Mouse (Mus musculus): Measurements from ENCODE around the gene Clec11a. TPM values are rescaled to one million over a fixed set of nuclear protein-coding genes. Genes with fewer than 3 reads are reported as not detected.

The Clec11a gene
- total RNA-seq (2012; rRNA removed) = 2.2 TPM in 2 replicates

- Histone ChIP-seq H3K36me3 (ENCODE audit: control insufficient read depth, insufficient read depth, low read length, poor library complexity, severe bottlenecking) (no peaks in the 10 kb centered on the region), H3K9me3 (ENCODE audit: control insufficient read depth, insufficient read depth, low read depth, low read length) (no peaks in the 10 kb centered on the region), H3K9ac (ENCODE audit: insufficient read depth, low read depth, low read length, poor library complexity, severe bottlenecking) (no peak within 1 kb of the TSS; the same call in 1 of the 2 replicates), H3K4me1 (ENCODE audit: control insufficient read depth in 2 of 2, insufficient read depth in 2 of 2, low read length in 2 of 2, poor library complexity in 1 of 2) (peaks cover 1 to 21% of the 10 kb centered on the region in 2 experiments; a peak in 3 of 4 replicates), H3K4me3 (ENCODE audit: insufficient read depth in 1 of 2, low read depth in 1 of 2, low read length in 2 of 2, poor library complexity in 1 of 2, severe bottlenecking in 1 of 2) (peak within 1 kb of the TSS; percentile 37 to 62; a peak in 3 of 4 replicates), H3K27ac (ENCODE audit: insufficient read depth, low read depth, low read length, poor library complexity, severe bottlenecking) (no peak within 1 kb of the TSS)
- in situ Hi-C loops (cut with MboI; ENCODE audit: low sequenced_read_pairs in 2 of 2, unreplicated experiment in 2 of 2) = no loop called here
- TF ChIP-seq ZNF384 (IDR thresholded peaks at IDR 0.05; ENCODE audit: low read depth, low read length) = no peak
- no peak for TF ChIP-seq HCFC1 (IDR thresholded peaks at IDR 0.05; ENCODE audit: borderline replicate concordance, insufficient read depth, low read length)
- no peak for TF ChIP-seq ZC3H11A (IDR thresholded peaks at IDR 0.05; ENCODE audit: borderline replicate concordance, low read depth, low read length)
- TF ChIP-seq MAFK (IDR thresholded peaks at IDR 0.05; ENCODE audit: insufficient read depth, low read depth, low read length) = no peak
- no peak for TF ChIP-seq CHD2 (IDR thresholded peaks at IDR 0.05; ENCODE audit: low read depth, low read length)
- no peak for DNase-seq (ENCODE audit: low read depth, low spot score)
Measured at GRCm38 (mm10) chr7:44306516-44307240, at the start of gene Clec11a. Gene Clec11a (minus strand): TSS chr7:44306902.

GRCm38 (mm10) chr7:44355411-44355810 is 48.7 kb upstream of the Clec11a start:
- Histone ChIP-seq H3K27ac (ENCODE audit: insufficient read depth, low read depth, low read length, poor library complexity, severe bottlenecking) (no peak overlapping the region), H3K36me3 (ENCODE audit: control insufficient read depth, insufficient read depth, low read length, poor library complexity, severe bottlenecking) (no peaks in the 10 kb centered on the region), H3K4me3 (ENCODE audit: insufficient read depth in 1 of 2, low read depth in 1 of 2, low read length in 2 of 2, poor library complexity in 1 of 2, severe bottlenecking in 1 of 2) (no peak overlapping the region), H3K4me1 (ENCODE audit: control insufficient read depth in 2 of 2, insufficient read depth in 2 of 2, low read length in 2 of 2, poor library complexity in 1 of 2) (peaks cover 2 to 42% of the 10 kb centered on the region in 2 experiments; a peak in 2 of 4 replicates), H3K9ac (ENCODE audit: insufficient read depth, low read depth, low read length, poor library complexity, severe bottlenecking) (no peak overlapping the region), H3K9me3 (ENCODE audit: control insufficient read depth, insufficient read depth, low read depth, low read length) (no peaks in the 10 kb centered on the region)
- DNase-seq (ENCODE audit: low read depth, low spot score) = no peak
- TF ChIP-seq ZC3H11A (IDR thresholded peaks at IDR 0.05; ENCODE audit: borderline replicate concordance, low read depth, low read length) = no peak
- no peak for TF ChIP-seq ZNF384 (IDR thresholded peaks at IDR 0.05; ENCODE audit: low read depth, low read length)
- no peak for TF ChIP-seq CHD2 (IDR thresholded peaks at IDR 0.05; ENCODE audit: low read depth, low read length)
- TF ChIP-seq MAFK (IDR thresholded peaks at IDR 0.05; ENCODE audit: insufficient read depth, low read depth, low read length) = no peak
- TF ChIP-seq HCFC1 (IDR thresholded peaks at IDR 0.05; ENCODE audit: borderline replicate concordance, insufficient read depth, low read length) = no peak
- in situ Hi-C loops (cut with MboI; ENCODE audit: low sequenced_read_pairs in 2 of 2, unreplicated experiment in 2 of 2) = loop anchor here in 1 of 2 experiments (10.0 kb wide), 1 partner anchor 91 kb away; the partner anchor contains the start of gene Gm15517

- DNase-seq (ENCODE audit: low read depth, low spot score) = no peak
- in situ Hi-C loops (cut with MboI; ENCODE audit: low sequenced_read_pairs in 2 of 2, unreplicated experiment in 2 of 2) = loop anchor here in 1 of 2 experiments (10.0 kb wide), 1 partner anchor 89 kb away; the partner anchor contains the start of gene Gm15517
- no peak overlapping the region for H3K9ac ChIP-seq (ENCODE audit: insufficient read depth, low read depth, low read length, poor library complexity, severe bottlenecking)
- H3K36me3 ChIP-seq (ENCODE audit: control insufficient read depth, insufficient read depth, low read length, poor library complexity, severe bottlenecking) = no peaks in the 10 kb centered on the region
- H3K9me3 ChIP-seq (ENCODE audit: control insufficient read depth, insufficient read depth, low read depth, low read length) = no peaks in the 10 kb centered on the region
- TF ChIP-seq CHD2 (IDR thresholded peaks at IDR 0.05; ENCODE audit: low read depth, low read length) (no peak), HCFC1 (IDR thresholded peaks at IDR 0.05; ENCODE audit: borderline replicate concordance, insufficient read depth, low read length) (no peak), MAFK (IDR thresholded peaks at IDR 0.05; ENCODE audit: insufficient read depth, low read depth, low read length) (no peak), ZNF384 (IDR thresholded peaks at IDR 0.05; ENCODE audit: low read depth, low read length) (no peak), ZC3H11A (IDR thresholded peaks at IDR 0.05; ENCODE audit: borderline replicate concordance, low read depth, low read length) (no peak)
- H3K27ac ChIP-seq (ENCODE audit: insufficient read depth, low read depth, low read length, poor library complexity, severe bottlenecking) = no peak overlapping the region
- H3K4me1 ChIP-seq (ENCODE audit: control insufficient read depth in 2 of 2, insufficient read depth in 2 of 2, low read length in 2 of 2, poor library complexity in 1 of 2) = peaks cover 2 to 38% of the 10 kb centered on the region in 2 experiments; a peak in 2 of 4 replicates
- H3K4me3 ChIP-seq (ENCODE audit: insufficient read depth in 1 of 2, low read depth in 1 of 2, low read length in 2 of 2, poor library complexity in 1 of 2, severe bottlenecking in 1 of 2) = peak overlapping the region; percentile 1 to 57; a peak in 2 of 4 replicates
Measured at GRCm38 (mm10) chr7:44353601-44354340, 47.1 kb upstream of the Clec11a start.

- Histone ChIP-seq H3K9ac (ENCODE audit: insufficient read depth, low read depth, low read length, poor library complexity, severe bottlenecking) (peak overlapping the region; percentile 26), H3K27ac (ENCODE audit: insufficient read depth, low read depth, low read length, poor library complexity, severe bottlenecking) (no peak overlapping the region), H3K36me3 (ENCODE audit: control insufficient read depth, insufficient read depth, low read length, poor library complexity, severe bottlenecking) (no peaks in the 10 kb centered on the region; the same call in 1 of the 2 replicates), H3K9me3 (ENCODE audit: control insufficient read depth, insufficient read depth, low read depth, low read length) (no peaks in the 10 kb centered on the region), H3K4me1 (ENCODE audit: control insufficient read depth in 2 of 2, insufficient read depth in 2 of 2, low read length in 2 of 2, poor library complexity in 1 of 2) (peaks cover 2 to 39% of the 10 kb centered on the region in 2 experiments; a peak in 2 of 4 replicates), H3K4me3 (ENCODE audit: insufficient read depth in 1 of 2, low read depth in 1 of 2, low read length in 2 of 2, poor library complexity in 1 of 2, severe bottlenecking in 1 of 2) (peak overlapping the region; percentile 24 to 57; a peak in 2 of 4 replicates)
- in situ Hi-C loops (cut with MboI; ENCODE audit: low sequenced_read_pairs in 2 of 2, unreplicated experiment in 2 of 2) = loop anchor here in 1 of 2 experiments (10.0 kb wide), 1 partner anchor 88 kb away; the partner anchor contains the start of gene Gm15517
- TF ChIP-seq CHD2 (IDR thresholded peaks at IDR 0.05; ENCODE audit: low read depth, low read length) (no peak), HCFC1 (IDR thresholded peaks at IDR 0.05; ENCODE audit: borderline replicate concordance, insufficient read depth, low read length) (no peak), MAFK (IDR thresholded peaks at IDR 0.05; ENCODE audit: insufficient read depth, low read depth, low read length) (no peak), ZC3H11A (IDR thresholded peaks at IDR 0.05; ENCODE audit: borderline replicate concordance, low read depth, low read length) (no peak), ZNF384 (IDR thresholded peaks at IDR 0.05; ENCODE audit: low read depth, low read length) (no peak)
- DNase-seq (ENCODE audit: low read depth, low spot score) = no peak
Measured at GRCm38 (mm10) chr7:44352750-44353600, 46.3 kb upstream of the Clec11a start.
